Mouse (Mus musculus) myocyte (in vitro differentiated cells): ENCODE results near the gene Lgals3. TPM values are rescaled to one million over a fixed set of nuclear protein-coding genes. Genes with fewer than 3 reads are reported as not detected.

Experiments used
- H3K27me3 ChIP-seq: one replicate; pipeline ENCODE4 v1.6.1; 2011; ENCODE audit not compliant: control insufficient read depth, insufficient read depth, insufficient read length
- H3K36me3 ChIP-seq: one replicate; pipeline ENCODE4 v1.6.1; 2011; ENCODE audit not compliant: control insufficient read depth, insufficient read depth
- H3K4me2 ChIP-seq: one replicate; pipeline ENCODE4 v1.6.1; 2011; ENCODE audit warnings: low read depth, control low read depth
- H3K4me3 ChIP-seq: one replicate; pipeline ENCODE4 v1.5.1; 2011; ENCODE audit warnings: mild to moderate bottlenecking, control low read depth, moderate library complexity
- H3K79me2 ChIP-seq: one replicate; pipeline ENCODE4 v1.6.1; 2011; ENCODE audit not compliant: control insufficient read depth, insufficient read depth
- H3ac ChIP-seq: one replicate; pipeline ENCODE4 v1.6.1; 2011; ENCODE audit not compliant: control insufficient read depth, insufficient read length
- CEBPB ChIP-seq: IDR thresholded peaks from 2 replicates; pipeline ENCODE4 v1.6.1; 2011; ENCODE audit warnings: mild to moderate bottlenecking, moderate library complexity; ENCODE audit not compliant: poor library complexity, insufficient read depth, severe bottlenecking
- E2F4 ChIP-seq: IDR thresholded peaks from one replicate; pipeline ENCODE4 v1.6.1; 2011; ENCODE audit warnings: mild to moderate bottlenecking, control low read depth, moderate library complexity; ENCODE audit not compliant: insufficient read depth
- MAX ChIP-seq: IDR thresholded peaks from one replicate; pipeline ENCODE4 v1.6.1; 2011; ENCODE audit warnings: low read depth, mild to moderate bottlenecking, control low read depth
- MYOD1 ChIP-seq, 3 experiments: IDR thresholded peaks; one replicate each; pipeline ENCODE4 v1.6.1; 2011; ENCODE audit warnings: control low read depth in 2 of 3, low read depth in 2 of 3, mild to moderate bottlenecking in 2 of 3, moderate library complexity in 1 of 3; ENCODE audit not compliant: insufficient read length in 2 of 3, control insufficient read depth in 1 of 3
- MYOG ChIP-seq, 3 experiments: IDR thresholded peaks; one replicate each; pipeline ENCODE4 v1.6.1; 2011; ENCODE audit warnings: control low read depth in 2 of 3, low read depth in 2 of 3, mild to moderate bottlenecking in 2 of 3; ENCODE audit not compliant: insufficient read length in 2 of 3, control insufficient read depth in 1 of 3, insufficient read depth in 1 of 3
- POLR2A ChIP-seq: IDR thresholded peaks from one replicate; pipeline ENCODE4 v1.6.1; 2011; ENCODE audit warnings: low read depth, mild to moderate bottlenecking, control low read depth, moderate library complexity; ENCODE audit not compliant: insufficient read length
- POLR2AphosphoS2 ChIP-seq: IDR thresholded peaks from one replicate; pipeline ENCODE4 v1.6.1; 2011; ENCODE audit warnings: low read depth, control low read depth; ENCODE audit not compliant: insufficient read length
- REST ChIP-seq: IDR thresholded peaks from one replicate; pipeline ENCODE4 v1.6.1; 2011; ENCODE audit warnings: mild to moderate bottlenecking, control low read depth, moderate library complexity; ENCODE audit not compliant: insufficient read depth, insufficient read length
- SRF ChIP-seq: IDR thresholded peaks from one replicate; pipeline ENCODE4 v1.6.1; 2011; ENCODE audit warnings: low read depth; ENCODE audit not compliant: control insufficient read depth, insufficient read length
- TCF12 ChIP-seq: IDR thresholded peaks from one replicate; pipeline ENCODE4 v1.6.1; 2011; ENCODE audit warnings: mild to moderate bottlenecking, control low read depth; ENCODE audit not compliant: poor library complexity, insufficient read depth, severe bottlenecking
- TCF3 ChIP-seq: IDR thresholded peaks from one replicate; pipeline ENCODE4 v1.6.1; 2011; ENCODE audit warnings: low read depth, control low read depth; ENCODE audit not compliant: insufficient read length
- USF1 ChIP-seq: IDR thresholded peaks from one replicate; pipeline ENCODE4 v1.6.1; 2011; ENCODE audit warnings: low read depth, mild to moderate bottlenecking, control low read depth, moderate library complexity
- polyA plus RNA-seq: library from polyadenylated mRNA; unstranded; fragments of >200 nt; fragmentation: generic; extraction: Trizol; gene quantifications from one replicate; pipeline ENCODE4 v1.2.1, GENCODE M21; 2012; ENCODE audit warnings: missing spikeins

The Lgals3 gene
- polyA plus RNA-seq, 1 experiment: 525 TPM

DNA sequence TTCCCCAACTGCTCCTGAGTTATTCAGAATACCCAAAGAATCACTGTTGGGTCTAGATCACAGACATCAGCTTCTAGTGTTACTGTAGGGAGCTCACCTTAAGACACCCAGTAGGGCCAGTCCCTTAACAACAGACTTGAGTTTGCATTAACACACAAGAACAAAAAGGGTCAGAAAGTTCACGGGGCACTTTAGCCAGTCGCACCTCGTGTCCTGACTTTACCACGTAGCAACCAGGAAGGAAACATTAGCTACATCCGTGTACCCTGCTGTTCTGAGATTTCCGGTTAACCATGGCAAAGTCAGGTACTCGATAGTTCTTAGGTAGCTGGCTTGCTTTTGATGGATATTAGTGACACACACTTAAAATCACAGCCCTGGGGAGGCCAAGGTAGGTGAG is 16.4 kb downstream of the Lgals3 start:
- Histone ChIP-seq H3K79me2 (peaks cover 21% of the 10 kb centered on the region), H3K27me3 (no peaks in the 10 kb centered on the region), H3K4me2 (no peak overlapping the region), H3K4me3 (no peak overlapping the region), H3K36me3 (peaks cover 59% of the 10 kb centered on the region), H3ac (no peak overlapping the region)
- no peak for TF ChIP-seq SRF
- TF ChIP-seq POLR2AphosphoS2: peak; percentile 41

DNA sequence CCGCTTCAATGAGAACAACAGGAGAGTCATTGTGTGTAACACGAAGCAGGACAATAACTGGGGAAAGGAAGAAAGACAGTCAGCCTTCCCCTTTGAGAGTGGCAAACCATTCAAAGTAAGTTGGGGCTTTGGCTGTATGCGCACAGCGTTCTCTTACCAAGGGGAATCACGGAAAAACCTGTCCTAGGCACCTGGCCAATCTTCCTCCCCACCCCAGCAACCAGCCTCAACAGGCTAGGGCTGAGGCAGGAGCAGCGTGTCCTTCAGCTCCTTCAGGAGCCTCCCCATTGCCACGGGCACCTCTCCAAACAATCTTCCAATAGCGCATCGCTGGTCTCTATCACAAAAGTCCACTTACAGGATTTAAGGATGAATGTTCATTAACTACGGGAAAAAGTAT is 17.1 kb downstream of the Lgals3 start:
- Histone ChIP-seq H3ac (no peak overlapping the region), H3K36me3 (peaks cover 59% of the 10 kb centered on the region), H3K4me2 (no peak overlapping the region), H3K4me3 (no peak overlapping the region), H3K27me3 (no peaks in the 10 kb centered on the region), H3K79me2 (peaks cover 14% of the 10 kb centered on the region)
- TF ChIP-seq SRF: no peak
- no peak for TF ChIP-seq E2F4
- no peak for TF ChIP-seq MYOD1 (IDR thresholded peaks at IDR 0.05; ENCODE audit: control insufficient read depth in 1 of 3, insufficient read length in 2 of 3, low read depth in 2 of 3)
- no peak for TF ChIP-seq TCF3
- no peak for TF ChIP-seq POLR2A
- TF ChIP-seq CEBPB: no peak
- TF ChIP-seq MAX: no peak
- no peak for TF ChIP-seq POLR2AphosphoS2
- no peak for TF ChIP-seq TCF12
- TF ChIP-seq REST: no peak
- no peak for TF ChIP-seq USF1
- TF ChIP-seq MYOG (IDR thresholded peaks at IDR 0.05; ENCODE audit: control insufficient read depth in 1 of 3, insufficient read depth in 1 of 3, insufficient read length in 2 of 3, low read depth in 2 of 3): no peak

DNA sequence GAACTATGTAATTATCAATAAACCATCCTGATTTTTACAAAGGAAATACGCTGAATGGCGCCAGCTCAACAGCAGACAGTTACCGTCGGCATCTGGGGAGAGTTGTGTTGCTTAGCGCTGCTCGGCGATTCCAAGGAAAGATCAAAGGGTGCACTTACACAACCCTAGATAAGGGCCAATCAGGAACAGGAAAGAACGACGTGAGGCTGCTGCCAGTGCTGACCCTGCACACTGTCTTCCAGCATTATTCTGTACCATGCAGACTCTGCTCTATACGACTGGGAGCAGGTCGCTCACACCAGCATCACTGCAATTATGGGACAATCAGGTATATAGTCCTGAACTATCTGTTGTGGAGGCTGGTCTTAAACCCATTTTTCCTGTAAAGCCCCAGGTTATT is 18.6 kb downstream of the Lgals3 start:
- peaks cover 5% of the 10 kb centered on the region for H3K79me2 ChIP-seq
- H3K4me3 ChIP-seq: no peak overlapping the region
- no peak overlapping the region for H3ac ChIP-seq
- peaks cover 60% of the 10 kb centered on the region for H3K36me3 ChIP-seq
- no peak overlapping the region for H3K4me2 ChIP-seq
- H3K27me3 ChIP-seq: no peaks in the 10 kb centered on the region
- no peak for TF ChIP-seq MAX
- peak; percentile 67 for TF ChIP-seq POLR2AphosphoS2
- TF ChIP-seq E2F4: no peak
- no peak for TF ChIP-seq TCF3
- TF ChIP-seq CEBPB: no peak

DNA sequence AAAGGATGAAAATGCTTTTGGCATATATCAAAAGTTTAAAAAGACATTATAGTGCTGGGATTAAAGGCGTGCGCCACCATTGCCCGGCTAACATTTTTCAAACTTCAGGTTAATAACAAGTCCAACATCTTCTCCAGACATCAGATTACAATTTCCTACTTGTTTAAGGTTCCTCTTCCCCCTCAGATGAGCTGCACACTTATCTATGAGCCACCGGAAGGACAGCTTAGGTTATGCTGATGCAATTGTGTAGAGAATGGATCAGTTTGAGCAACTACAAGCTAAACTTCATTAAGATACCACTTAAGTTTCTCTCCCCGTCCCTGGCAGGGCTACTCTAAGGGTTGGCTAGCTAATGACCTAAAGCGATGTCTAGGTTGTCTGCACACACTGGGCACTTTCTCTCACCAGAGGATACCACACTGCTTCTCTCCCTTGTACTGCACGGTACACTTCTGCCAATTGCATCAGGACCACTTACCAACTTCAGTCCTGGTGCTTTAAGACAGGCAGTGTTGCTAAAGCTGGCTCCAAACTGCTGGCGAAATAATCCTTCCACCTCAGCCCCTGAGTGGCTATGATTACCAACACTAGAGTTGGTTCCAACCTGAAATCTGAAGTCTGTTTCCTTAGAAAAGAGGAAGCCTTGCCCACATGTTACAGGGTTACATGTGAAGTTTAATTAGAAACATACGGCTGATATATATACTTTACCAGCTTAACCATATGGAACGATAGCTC is 26.0 kb downstream of the Lgals3 start:
- H3K4me2 ChIP-seq: no peak overlapping the region
- peaks cover 27% of the 10 kb centered on the region for H3K36me3 ChIP-seq
- no peaks in the 10 kb centered on the region for H3K27me3 ChIP-seq
- H3ac ChIP-seq: no peak overlapping the region
- TF ChIP-seq MYOG (IDR thresholded peaks at IDR 0.05; ENCODE audit: control insufficient read depth in 1 of 3, insufficient read depth in 1 of 3, insufficient read length in 2 of 3, low read depth in 2 of 3): no peak
- no peak for TF ChIP-seq TCF3
- no peak for TF ChIP-seq POLR2A
- TF ChIP-seq USF1: no peak
- TF ChIP-seq E2F4: no peak
- TF ChIP-seq SRF: no peak
- TF ChIP-seq CEBPB: no peak
- no peak for TF ChIP-seq REST
- TF ChIP-seq MYOD1 (IDR thresholded peaks at IDR 0.05; ENCODE audit: control insufficient read depth in 1 of 3, insufficient read length in 2 of 3, low read depth in 2 of 3): no peak
- no peak for TF ChIP-seq MAX
- TF ChIP-seq TCF12: no peak
- no peak for TF ChIP-seq POLR2AphosphoS2
- no peak overlapping the region for H3K4me3 ChIP-seq
- H3K79me2 ChIP-seq: no peaks in the 10 kb centered on the region

DNA sequence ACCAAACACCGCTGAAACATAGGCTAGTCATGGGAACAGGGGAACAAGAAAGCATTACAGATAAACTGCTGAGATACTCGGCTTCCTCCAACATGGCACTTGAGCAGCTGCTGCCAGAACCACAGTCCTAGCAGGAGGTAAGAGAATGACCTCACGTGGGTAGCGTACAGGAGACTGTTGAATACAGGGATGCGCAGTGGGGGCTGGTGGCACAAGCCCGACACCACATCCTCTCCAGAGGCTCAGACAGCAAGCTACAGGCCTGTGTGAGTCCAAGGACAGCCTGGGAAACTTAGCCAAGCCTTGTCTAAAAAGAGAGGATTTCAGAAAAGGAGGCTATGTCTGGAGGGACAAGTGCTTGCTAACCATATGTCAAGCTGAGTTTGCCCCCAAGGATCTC is 27.5 kb downstream of the Lgals3 start:
- Histone ChIP-seq H3K79me2 (no peaks in the 10 kb centered on the region), H3K27me3 (no peaks in the 10 kb centered on the region), H3K4me2 (no peak overlapping the region), H3K36me3 (peaks cover 19% of the 10 kb centered on the region), H3ac (no peak overlapping the region), H3K4me3 (no peak overlapping the region)
- TF ChIP-seq MYOD1 (IDR thresholded peaks at IDR 0.05; ENCODE audit: control insufficient read depth in 1 of 3, insufficient read length in 2 of 3, low read depth in 2 of 3) (no peak), MYOG (IDR thresholded peaks at IDR 0.05; ENCODE audit: control insufficient read depth in 1 of 3, insufficient read depth in 1 of 3, insufficient read length in 2 of 3, low read depth in 2 of 3) (no peak)
